ENCODE assay signal across 16 mouse cellular contexts in genomic region chr2:32835588-32835987, GRCm38 (mm10). TPM values are rescaled to one million over a fixed set of nuclear protein-coding genes. Genes with fewer than 3 reads are reported as not detected.
DNase-seq lines count a peak whose midpoint lies in the region; ATAC-seq and TF ChIP-seq lines count a peak whose summit lies in the region.
"Had no signal": no experiment of that assay in that cellular context is flagged by ENCODE, and none has a peak within 500 bp of the region (broad histone marks: within the 10 kb centered on the region; RNA-seq: fewer than 3 reads in every experiment).

No protein-coding gene starts in this region.

- H3K4me3 ChIP-seq in hindbrain, embryonic 13.5 days: no peak overlapping the region
- no peak overlapping the region for H3K4me3 ChIP-seq in hindbrain, embryonic 14.5 days (replicated peaks; ENCODE audit: low read length)
- no peak overlapping the region for H3K4me3 ChIP-seq in lung, embryonic 14.5 days (ENCODE audit: low read depth, low read length)
- no peak overlapping the region for H3K4me3 ChIP-seq in intestine, embryonic 16.5 days (ENCODE audit: low read length)
- H3K4me3 ChIP-seq: heart, embryonic 10.5 days; liver, embryonic 12.5 days had no signal

- DNase-seq in cerebellum, adult 9-10 months: peak; percentile 75
- DNase-seq in cerebellum, adult 11-12 months: no peak
- no peak for DNase-seq in hindbrain, embryonic 14.5 days (ENCODE audit: low spot score)
- no peak for DNase-seq in lung, embryonic 14.5 days
- no peak for DNase-seq in lung, postnatal 4 days
- DNase-seq in ovary, postnatal 14 days (ENCODE audit: low spot score): no peak
- DNase-seq: adrenal gland, adult 8-10 months; B cell, adult 2 months; forebrain, postnatal 0 days; gastrocnemius, postnatal 14 days; kidney, adult 11 months; thymus, postnatal 4 days had no signal

- peaks cover 4% of the 10 kb centered on the region; the same call in 1 of the 2 replicates for H3K36me3 ChIP-seq in hindbrain, embryonic 13.5 days
- peaks cover 3% of the 10 kb centered on the region; the same call in 1 of the 2 replicates for H3K36me3 ChIP-seq in hindbrain, embryonic 14.5 days (replicated peaks; ENCODE audit: control insufficient read depth, insufficient read depth)
- no peaks in the 10 kb centered on the region for H3K36me3 ChIP-seq in lung, embryonic 14.5 days (ENCODE audit: insufficient read depth)
- no peaks in the 10 kb centered on the region for H3K36me3 ChIP-seq in intestine, embryonic 16.5 days (ENCODE audit: control insufficient read depth, insufficient read depth, low read length)
- H3K36me3 ChIP-seq: heart, embryonic 10.5 days; liver, embryonic 12.5 days had no signal

- ATAC-seq in hindbrain, embryonic 13.5 days (ENCODE audit: low FRiP score): no peak
- no peak for ATAC-seq in hindbrain, embryonic 14.5 days (ENCODE audit: low FRiP score)
- no peak for ATAC-seq in lung, embryonic 14.5 days (ENCODE audit: insufficient read depth)
- no peak for ATAC-seq in intestine, embryonic 16.5 days
- ATAC-seq: forebrain, postnatal 0 days; liver, embryonic 12.5 days had no signal

- H3K27me3 ChIP-seq in hindbrain, embryonic 13.5 days: no peaks in the 10 kb centered on the region
- H3K27me3 ChIP-seq in hindbrain, embryonic 14.5 days (ENCODE audit: control insufficient read depth, insufficient read depth, low read length): no peaks in the 10 kb centered on the region
- no peaks in the 10 kb centered on the region for H3K27me3 ChIP-seq in lung, embryonic 14.5 days (ENCODE audit: insufficient read depth, low read length)
- H3K27me3 ChIP-seq in intestine, embryonic 16.5 days (replicated peaks; ENCODE audit: control insufficient read depth, insufficient read depth, low read length): no peaks in the 10 kb centered on the region
- H3K27me3 ChIP-seq: liver, embryonic 12.5 days had no signal

- H3K9me3 ChIP-seq in hindbrain, embryonic 13.5 days: no peaks in the 10 kb centered on the region
- H3K9me3 ChIP-seq in hindbrain, embryonic 14.5 days (ENCODE audit: control insufficient read depth, low read length): no peaks in the 10 kb centered on the region
- H3K9me3 ChIP-seq in lung, embryonic 14.5 days (ENCODE audit: low read depth, low read length): no peaks in the 10 kb centered on the region
- H3K9me3 ChIP-seq in intestine, embryonic 16.5 days (ENCODE audit: control insufficient read depth, low read length): no peaks in the 10 kb centered on the region
- H3K9me3 ChIP-seq: heart, embryonic 10.5 days; liver, embryonic 12.5 days had no signal

- H3K9ac ChIP-seq in hindbrain, embryonic 13.5 days: no peak overlapping the region
- no peak overlapping the region for H3K9ac ChIP-seq in hindbrain, embryonic 14.5 days
- no peak overlapping the region for H3K9ac ChIP-seq in lung, embryonic 14.5 days
- H3K9ac ChIP-seq in intestine, embryonic 16.5 days (ENCODE audit: low read depth, low read length): no peak overlapping the region
- H3K9ac ChIP-seq: forebrain, postnatal 0 days; liver, embryonic 12.5 days had no signal

- H3K4me1 ChIP-seq in hindbrain, embryonic 13.5 days (replicated peaks): peaks cover 36% of the 10 kb centered on the region
- 0 out of 2 replicates have a peak, but pooled peaks cover 3% of the 10 kb centered on the region for H3K4me1 ChIP-seq in hindbrain, embryonic 14.5 days (replicated peaks; ENCODE audit: control insufficient read depth, insufficient read depth, low read length)
- peaks cover 9% of the 10 kb centered on the region for H3K4me1 ChIP-seq in lung, embryonic 14.5 days (ENCODE audit: insufficient read depth)
- peaks cover 12% of the 10 kb centered on the region; the same call in 1 of the 2 replicates for H3K4me1 ChIP-seq in intestine, embryonic 16.5 days (ENCODE audit: control insufficient read depth, insufficient read depth, low read length)

- H3K27ac ChIP-seq in hindbrain, embryonic 13.5 days: 0 out of 2 replicates have a peak overlapping the region, but pooled peaks have one; percentile 26
- H3K27ac ChIP-seq in hindbrain, embryonic 14.5 days: no peak overlapping the region
- peak overlapping the region; percentile 90 for H3K27ac ChIP-seq in lung, embryonic 14.5 days (ENCODE audit: low read depth)
- peak overlapping the region; percentile 74; the same call in 1 of the 2 replicates for H3K27ac ChIP-seq in intestine, embryonic 16.5 days (ENCODE audit: low read length)

- no peak for TF ChIP-seq CTCF in lung, embryonic 14.5 days (IDR thresholded peaks at IDR 0.05; ENCODE audit: low read depth)

- H3K4me2 ChIP-seq in hindbrain, embryonic 13.5 days: no peak overlapping the region
- H3K4me2 ChIP-seq in hindbrain, embryonic 14.5 days (replicated peaks): no peak overlapping the region
- no peak overlapping the region for H3K4me2 ChIP-seq in lung, embryonic 14.5 days
- H3K4me2 ChIP-seq in intestine, embryonic 16.5 days (ENCODE audit: low read depth, low read length): no peak overlapping the region
- H3K4me2 ChIP-seq: liver, embryonic 12.5 days had no signal

RNA-seq across cellular contexts. Expression of gene Stxbp1, which starts 11.5 kb away (rescaled TPM):
- 180 and 193 TPM in 2 replicates for polyA plus RNA-seq in hindbrain, embryonic 13.5 days (2015; fragmentation: Nextera tagmentation; extraction: Ambion mirVana)
- polyA plus RNA-seq in hindbrain, embryonic 14.5 days (2014; fragmentation: Nextera tagmentation; extraction: Ambion mirVana): 275 and 317 TPM in 2 replicates
- polyA plus RNA-seq in lung, embryonic 14.5 days (2014; fragmentation: Nextera tagmentation; extraction: Ambion mirVana): 20.7 and 22.2 TPM in 2 replicates
- polyA plus RNA-seq in intestine, embryonic 16.5 days (2015; fragmentation: Nextera tagmentation; extraction: Ambion mirVana): 18.1 TPM in 2 replicates

RNA-seq across cellular contexts. Expression of gene Fam129b, which starts 40.3 kb away (rescaled TPM):
- polyA plus RNA-seq in hindbrain, embryonic 13.5 days (2015; fragmentation: Nextera tagmentation; extraction: Ambion mirVana): 31.6 and 32.4 TPM in 2 replicates
- 16.8 and 19.4 TPM in 2 replicates for polyA plus RNA-seq in hindbrain, embryonic 14.5 days (2014; fragmentation: Nextera tagmentation; extraction: Ambion mirVana)
- polyA plus RNA-seq in lung, embryonic 14.5 days (2014; fragmentation: Nextera tagmentation; extraction: Ambion mirVana): 41.2 and 46.5 TPM in 2 replicates
- 35.4 and 37.8 TPM in 2 replicates for polyA plus RNA-seq in intestine, embryonic 16.5 days (2015; fragmentation: Nextera tagmentation; extraction: Ambion mirVana)

RNA-seq across cellular contexts. Expression of gene Cfap157, which starts 51.4 kb away (rescaled TPM):
- polyA plus RNA-seq in hindbrain, embryonic 13.5 days (2015; fragmentation: Nextera tagmentation; extraction: Ambion mirVana): 1.0 and 1.5 TPM in 2 replicates
- polyA plus RNA-seq in hindbrain, embryonic 14.5 days (2014; fragmentation: Nextera tagmentation; extraction: Ambion mirVana): 0.42 and 1.2 TPM in 2 replicates
- 0.11 and 0.33 TPM in 2 replicates for polyA plus RNA-seq in lung, embryonic 14.5 days (2014; fragmentation: Nextera tagmentation; extraction: Ambion mirVana)
- 0.58 and 1.2 TPM in 2 replicates for polyA plus RNA-seq in intestine, embryonic 16.5 days (2015; fragmentation: Nextera tagmentation; extraction: Ambion mirVana)
